Mouse (Mus musculus): ENCODE measurements at regions not wholly inside any gene's neighbourhood (a gene's known extent, or its start where the extent isn't known, plus 50 kb on each side); places are given as distances from the start of the nearest gene placed in this dataset.

- no peak overlapping the region for H3K27ac ChIP-seq (ENCODE audit: low read depth, low read length)
- no peak overlapping the region for H3K4me2 ChIP-seq (replicated peaks; ENCODE audit: low read depth)
- peak; percentile 59 for ATAC-seq
- H3K27me3 ChIP-seq (replicated peaks; ENCODE audit: control insufficient read depth, insufficient read depth, low read length): 0 out of 2 replicates have a peak, but pooled peaks cover 3% of the 10 kb centered on the region
- H3K9me3 ChIP-seq (ENCODE audit: control insufficient read depth): no peaks in the 10 kb centered on the region
- WGBS: 10% methylated on average over 12 of the region's 12 CpGs
- no peak overlapping the region for H3K9ac ChIP-seq (ENCODE audit: low read depth, low read length)
- H3K4me3 ChIP-seq (ENCODE audit: low read depth, low read length): no peak overlapping the region
- TF ChIP-seq CTCF (IDR thresholded peaks at IDR 0.05; ENCODE audit: low read depth): peak; percentile 77
- no peaks in the 10 kb centered on the region for H3K36me3 ChIP-seq (ENCODE audit: control insufficient read depth, insufficient read depth)
- H3K4me1 ChIP-seq (replicated peaks; ENCODE audit: control insufficient read depth, insufficient read depth, low read length): no peaks in the 10 kb centered on the region
Measured at GRCm38 (mm10) chr5:18502831-18503230, 142.7 kb upstream of the Gnai1 start.

GRCm38 (mm10) chr5:18494305-18494704 is 134.2 kb upstream of the Gnai1 start:
- H3K9ac ChIP-seq (ENCODE audit: low read depth, low read length): no peak overlapping the region
- H3K4me2 ChIP-seq (replicated peaks; ENCODE audit: low read depth): no peak overlapping the region
- no peak overlapping the region for H3K27ac ChIP-seq (ENCODE audit: low read depth, low read length)
- peak; percentile 16; the same call in 1 of the 2 replicates for TF ChIP-seq CTCF (IDR thresholded peaks at IDR 0.05; ENCODE audit: low read depth)
- no peak overlapping the region for H3K4me3 ChIP-seq (ENCODE audit: low read depth, low read length)
- no peaks in the 10 kb centered on the region for H3K4me1 ChIP-seq (replicated peaks; ENCODE audit: control insufficient read depth, insufficient read depth, low read length)
- H3K9me3 ChIP-seq (ENCODE audit: control insufficient read depth): no peaks in the 10 kb centered on the region
- no peak for ATAC-seq
- H3K36me3 ChIP-seq (ENCODE audit: control insufficient read depth, insufficient read depth): no peaks in the 10 kb centered on the region
- no peaks in the 10 kb centered on the region for H3K27me3 ChIP-seq (replicated peaks; ENCODE audit: control insufficient read depth, insufficient read depth, low read length)
- WGBS: 82% methylated on average over 4 of the region's 4 CpGs

- Histone ChIP-seq H3K4me3 (ENCODE audit: low read depth, low read length) (no peak overlapping the region), H3K4me1 (replicated peaks; ENCODE audit: control insufficient read depth, insufficient read depth, low read length) (no peaks in the 10 kb centered on the region), H3K27ac (ENCODE audit: low read depth, low read length) (no peak overlapping the region), H3K9me3 (ENCODE audit: control insufficient read depth) (no peaks in the 10 kb centered on the region), H3K36me3 (ENCODE audit: control insufficient read depth, insufficient read depth) (no peaks in the 10 kb centered on the region), H3K4me2 (replicated peaks; ENCODE audit: low read depth) (no peak overlapping the region), H3K9ac (ENCODE audit: low read depth, low read length) (no peak overlapping the region), H3K27me3 (replicated peaks; ENCODE audit: control insufficient read depth, insufficient read depth, low read length) (no peaks in the 10 kb centered on the region)
- WGBS: 40% methylated on average over 3 of the region's 3 CpGs
- TF ChIP-seq CTCF (IDR thresholded peaks at IDR 0.05; ENCODE audit: low read depth): no peak
- ATAC-seq: no peak
Measured at GRCm38 (mm10) chr5:18489709-18490108, 129.6 kb upstream of the Gnai1 start.

DNA sequence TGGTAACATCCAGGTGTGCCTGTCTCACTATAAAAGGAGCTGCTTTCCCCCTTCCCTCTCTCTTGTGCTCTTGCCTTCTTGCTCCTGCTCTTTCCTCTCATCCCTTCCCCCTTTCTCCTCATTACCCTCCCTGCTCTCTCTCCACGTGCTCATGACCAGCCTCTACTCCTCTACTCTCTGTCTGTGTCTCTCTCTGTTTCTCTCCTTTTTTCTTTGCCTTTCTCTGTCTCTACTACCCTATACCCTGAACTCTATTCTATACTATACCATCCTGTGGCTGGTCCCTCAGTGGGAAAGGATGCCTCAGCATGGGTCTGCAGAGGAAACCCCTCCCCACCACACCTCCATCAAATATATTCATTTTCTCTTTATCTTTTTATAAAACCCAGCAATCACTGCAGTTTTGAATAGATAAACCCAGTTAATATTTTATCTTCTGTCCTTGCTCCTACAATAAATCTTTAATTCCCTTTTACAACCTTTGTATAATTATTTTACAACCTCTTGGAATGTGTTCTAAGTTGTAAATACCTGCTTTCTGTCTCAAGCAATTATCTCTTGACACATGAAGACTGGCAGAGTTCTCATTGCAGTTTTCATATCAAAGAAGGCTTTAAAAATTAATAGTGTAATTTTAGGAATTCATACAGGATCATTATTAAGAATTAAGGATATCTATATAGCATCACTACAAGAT is 127.1 kb upstream of the Gnai1 start:
- Histone ChIP-seq H3K36me3 (ENCODE audit: control insufficient read depth, insufficient read depth) (no peaks in the 10 kb centered on the region), H3K4me2 (replicated peaks; ENCODE audit: low read depth) (no peak overlapping the region), H3K27ac (ENCODE audit: low read depth, low read length) (no peak overlapping the region), H3K4me1 (replicated peaks; ENCODE audit: control insufficient read depth, insufficient read depth, low read length) (no peaks in the 10 kb centered on the region), H3K27me3 (replicated peaks; ENCODE audit: control insufficient read depth, insufficient read depth, low read length) (no peaks in the 10 kb centered on the region), H3K4me3 (ENCODE audit: low read depth, low read length) (no peak overlapping the region), H3K9me3 (ENCODE audit: control insufficient read depth) (no peaks in the 10 kb centered on the region), H3K9ac (ENCODE audit: low read depth, low read length) (no peak overlapping the region)
- 13% methylated on average over 1 of the region's 1 CpGs for WGBS
- no peak for TF ChIP-seq CTCF (IDR thresholded peaks at IDR 0.05; ENCODE audit: low read depth)
- no peak for ATAC-seq

DNA sequence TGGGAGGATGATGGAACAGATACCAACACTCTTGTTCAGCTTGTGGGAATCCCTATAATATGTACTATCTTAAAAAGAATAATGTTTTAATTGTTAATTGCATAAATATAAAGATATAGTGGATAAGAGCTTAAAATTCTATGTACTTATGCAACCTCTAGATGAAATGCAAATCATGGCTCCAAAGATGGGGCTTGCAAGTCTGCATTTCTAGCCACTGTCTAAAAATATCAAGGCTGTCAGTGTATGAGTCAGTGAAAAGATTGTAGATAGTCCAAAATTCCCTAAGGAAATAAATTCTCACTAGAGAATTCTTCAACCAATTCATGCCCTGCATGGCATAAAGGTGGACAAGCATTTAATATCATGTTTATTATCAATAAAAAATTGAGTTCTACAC is 124.2 kb upstream of the Gnai1 start:
- no peak overlapping the region for H3K9ac ChIP-seq (ENCODE audit: low read depth, low read length)
- no peak overlapping the region for H3K4me3 ChIP-seq (ENCODE audit: low read depth, low read length)
- H3K4me1 ChIP-seq (replicated peaks; ENCODE audit: control insufficient read depth, insufficient read depth, low read length): no peaks in the 10 kb centered on the region
- H3K36me3 ChIP-seq (ENCODE audit: control insufficient read depth, insufficient read depth): no peaks in the 10 kb centered on the region
- ATAC-seq: no peak
- H3K27ac ChIP-seq (ENCODE audit: low read depth, low read length): no peak overlapping the region
- no peak for TF ChIP-seq CTCF (IDR thresholded peaks at IDR 0.05; ENCODE audit: low read depth)
- no peaks in the 10 kb centered on the region for H3K9me3 ChIP-seq (ENCODE audit: control insufficient read depth)
- H3K4me2 ChIP-seq (replicated peaks; ENCODE audit: low read depth): no peak overlapping the region
- no peaks in the 10 kb centered on the region for H3K27me3 ChIP-seq (replicated peaks; ENCODE audit: control insufficient read depth, insufficient read depth, low read length)

GRCm38 (mm10) chr5:18478420-18478819 is 118.3 kb upstream of the Gnai1 start:
- no peak overlapping the region for H3K27ac ChIP-seq (ENCODE audit: low read depth, low read length)
- ATAC-seq: peak; percentile 83
- no peak overlapping the region for H3K4me2 ChIP-seq (replicated peaks; ENCODE audit: low read depth)
- no peaks in the 10 kb centered on the region for H3K36me3 ChIP-seq (ENCODE audit: control insufficient read depth, insufficient read depth)
- no peaks in the 10 kb centered on the region for H3K4me1 ChIP-seq (replicated peaks; ENCODE audit: control insufficient read depth, insufficient read depth, low read length)
- TF ChIP-seq CTCF (IDR thresholded peaks at IDR 0.05; ENCODE audit: low read depth): no peak
- 66% methylated on average over 7 of the region's 7 CpGs for WGBS
- no peak overlapping the region for H3K4me3 ChIP-seq (ENCODE audit: low read depth, low read length)
- no peaks in the 10 kb centered on the region for H3K9me3 ChIP-seq (ENCODE audit: control insufficient read depth)
- no peak overlapping the region for H3K9ac ChIP-seq (ENCODE audit: low read depth, low read length)
- H3K27me3 ChIP-seq (replicated peaks; ENCODE audit: control insufficient read depth, insufficient read depth, low read length): no peaks in the 10 kb centered on the region

Measured in intestine, postnatal 0 days (tissue).